Mouse (Mus musculus) heart, embryonic 14.5 days (tissue): ENCODE results near the gene Tmem138. TPM values are rescaled to one million over a fixed set of nuclear protein-coding genes. Genes with fewer than 3 reads are reported as not detected.

Experiments
- ATAC-seq: fragments of 200-750 bp; cut with Nextera tagmentation; 2 replicates; pipeline ENCODE4 v1.8.0; 2017; ENCODE audit warnings: low read depth, moderate TSS enrichment; ENCODE audit not compliant: insufficient number of reproducible peaks, insufficient read depth, low FRiP score
- H3K27ac ChIP-seq, 2 experiments: fragments of 200-500 bp in 1 of 2; fragments of 300-500 bp in 1 of 2; sonication (generic) in 1 of 2; replicated peaks in 1 of 2; 2 replicates each; pipeline ENCODE4 v1.5.1; 2012 to 2014; ENCODE audit warnings: low read depth in 2 of 2, low read length in 2 of 2, control low read depth in 1 of 2, mild to moderate bottlenecking in 1 of 2, mixed read lengths in 1 of 2; ENCODE audit not compliant: control insufficient read depth in 1 of 2, insufficient read depth in 1 of 2
- H3K27me3 ChIP-seq: fragments of 300-500 bp; sonication (generic); 2 replicates; pipeline ENCODE4 v1.6.1; 2014; ENCODE audit warnings: mild to moderate bottlenecking, low read length, control low read depth; ENCODE audit not compliant: control insufficient read depth, insufficient read depth
- H3K36me3 ChIP-seq: fragments of 300-500 bp; sonication (generic); 2 replicates; pipeline ENCODE4 v1.6.1; 2014; ENCODE audit warnings: mild to moderate bottlenecking, control low read depth, low read length, mixed read lengths; ENCODE audit not compliant: control insufficient read depth, insufficient read depth
- H3K4me1 ChIP-seq, 2 experiments: fragments of 200-500 bp in 1 of 2; fragments of 300-500 bp in 1 of 2; sonication (generic) in 1 of 2; 2 replicates each; pipeline ENCODE4 v1.6.1; 2012 to 2014; ENCODE audit warnings: low read length in 2 of 2, control low read depth in 1 of 2, mixed read lengths in 1 of 2; ENCODE audit not compliant: control insufficient read depth in 2 of 2, insufficient read depth in 2 of 2
- H3K4me2 ChIP-seq: fragments of 300-500 bp; sonication (generic); 2 replicates; pipeline ENCODE4 v1.6.1; 2014; ENCODE audit warnings: mild to moderate bottlenecking, low read length
- H3K4me3 ChIP-seq, 2 experiments: fragments of 200-500 bp in 1 of 2; fragments of 300-500 bp in 1 of 2; sonication (generic) in 1 of 2; 2 replicates each; pipeline ENCODE4 v1.5.1; 2012 to 2014; ENCODE audit warnings: low read length in 2 of 2, mild to moderate bottlenecking in 2 of 2, control low read depth in 1 of 2, low read depth in 1 of 2, moderate library complexity in 1 of 2; ENCODE audit not compliant: control insufficient read depth in 1 of 2, insufficient read depth in 1 of 2
- H3K9ac ChIP-seq: fragments of 300-500 bp; sonication (generic); 2 replicates; pipeline ENCODE4 v1.6.1; 2014; ENCODE audit warnings: mild to moderate bottlenecking, low read length
- H3K9me3 ChIP-seq: fragments of 300-500 bp; sonication (generic); 2 replicates; pipeline ENCODE4 v1.6.1; 2016; ENCODE audit warnings: low read length, control low read depth; ENCODE audit not compliant: control insufficient read depth
- WGBS: fragments of 180-500 bp; shearing (Covaris S2); extraction: QIAGEN DNeasy Blood & Tissue Kit; methylation state at CpG from one replicate; pipeline ENCODE4 v1.1.7; 2014; 5-methylcytosine and 5-hydroxymethylcytosine counted together
- polyA plus RNA-seq: library from polyadenylated mRNA; unstranded; fragments of >200 nt; fragmentation: Nextera tagmentation; extraction: Ambion mirVana; gene quantifications from 2 replicates; pipeline ENCODE4 v1.2.1, GENCODE M21; 2014

Tmem138 gene
- polyA plus RNA-seq, 1 experiment from 2014 or later = 27.6 TPM

GRCm38 (mm10) chr19:10587231-10587630 lies 10.1 kb upstream of the Tmem138 start:
- no peak overlapping the region for H3K9ac ChIP-seq
- WGBS = 92% methylated on average over 7 of the region's 8 CpGs
- H3K27ac ChIP-seq = no peak overlapping the region
- no peak overlapping the region for H3K4me2 ChIP-seq
- peaks cover 2 to 3% of the 10 kb centered on the region in 2 experiments; a peak in 1 of 4 replicates for H3K4me1 ChIP-seq
- no peaks in the 10 kb centered on the region for H3K9me3 ChIP-seq
- peaks cover 46% of the 10 kb centered on the region for H3K36me3 ChIP-seq
- no peak for ATAC-seq
- no peaks in the 10 kb centered on the region for H3K27me3 ChIP-seq
- no peak overlapping the region for H3K4me3 ChIP-seq

- H3K27me3 ChIP-seq = no peaks in the 10 kb centered on the region
- H3K4me1 ChIP-seq = peaks cover 2 to 3% of the 10 kb centered on the region in 2 experiments; a peak in 1 of 4 replicates
- H3K9me3 ChIP-seq = no peaks in the 10 kb centered on the region
- H3K9ac ChIP-seq = no peak overlapping the region
- H3K4me2 ChIP-seq = no peak overlapping the region
- peaks cover 45% of the 10 kb centered on the region for H3K36me3 ChIP-seq
- H3K27ac ChIP-seq = no peak overlapping the region
- no peak overlapping the region for H3K4me3 ChIP-seq
- ATAC-seq = no peak
- 86% methylated on average over 8 of the region's 8 CpGs for WGBS
These were observed 8.0 kb upstream of the Tmem138 start for GRCm38 (mm10) chr19:10585112-10585511.

- Histone ChIP-seq H3K4me1 (peaks cover 2 to 5% of the 10 kb centered on the region in 2 experiments; a peak in 2 of 4 replicates), H3K4me2 (no peak overlapping the region), H3K9me3 (no peaks in the 10 kb centered on the region), H3K27me3 (no peaks in the 10 kb centered on the region), H3K4me3 (no peak overlapping the region), H3K9ac (no peak overlapping the region), H3K27ac (no peak overlapping the region), H3K36me3 (peaks cover 41% of the 10 kb centered on the region)
- ATAC-seq = no peak
- WGBS = 38% methylated on average over 7 of the region's 7 CpGs
These were observed 6.5 kb upstream of the Tmem138 start for GRCm38 (mm10) chr19:10583550-10584146.

- Histone ChIP-seq H3K4me1 (peaks cover 5 to 14% of the 10 kb centered on the region in 2 experiments), H3K4me2 (no peak overlapping the region), H3K27me3 (no peaks in the 10 kb centered on the region), H3K9ac (no peak overlapping the region), H3K27ac (no peak overlapping the region), H3K9me3 (no peaks in the 10 kb centered on the region), H3K4me3 (no peak overlapping the region), H3K36me3 (peaks cover 27% of the 10 kb centered on the region)
- ATAC-seq = no peak
- 85% methylated on average over 6 of the region's 6 CpGs for WGBS
These were observed 4.8 kb upstream of the Tmem138 start for GRCm38 (mm10) chr19:10581984-10582383.

- peaks cover 5 to 21% of the 10 kb centered on the region in 2 experiments for H3K4me1 ChIP-seq
- peaks cover 22% of the 10 kb centered on the region for H3K36me3 ChIP-seq
- no peak overlapping the region for H3K27ac ChIP-seq
- no peaks in the 10 kb centered on the region for H3K9me3 ChIP-seq
- 82% methylated on average over 3 of the region's 3 CpGs for WGBS
- H3K9ac ChIP-seq = no peak overlapping the region
- ATAC-seq = no peak
- no peaks in the 10 kb centered on the region for H3K27me3 ChIP-seq
- H3K4me3 ChIP-seq = no peak overlapping the region
- no peak overlapping the region for H3K4me2 ChIP-seq
These were observed 3.6 kb upstream of the Tmem138 start for GRCm38 (mm10) chr19:10580761-10581160.

GRCm38 (mm10) chr19:10580102-10580501 lies 2.9 kb upstream of the Tmem138 start:
- no peak overlapping the region for H3K9ac ChIP-seq
- no peaks in the 10 kb centered on the region for H3K9me3 ChIP-seq
- H3K4me2 ChIP-seq = no peak overlapping the region
- no peaks in the 10 kb centered on the region for H3K27me3 ChIP-seq
- peaks cover 22% of the 10 kb centered on the region for H3K36me3 ChIP-seq
- no peak overlapping the region for H3K4me3 ChIP-seq
- 78% methylated on average over 3 of the region's 3 CpGs for WGBS
- no peak overlapping the region for H3K27ac ChIP-seq
- H3K4me1 ChIP-seq = peaks cover 5 to 21% of the 10 kb centered on the region in 2 experiments
- no peak for ATAC-seq

GRCm38 (mm10) chr19:10569627-10570026 lies 7.5 kb downstream of the Tmem138 start:
- WGBS = 92% methylated on average over 6 of the region's 6 CpGs
- Histone ChIP-seq H3K4me3 (no peak overlapping the region), H3K4me2 (no peak overlapping the region), H3K27ac (no peak overlapping the region), H3K36me3 (peaks cover 56% of the 10 kb centered on the region), H3K9ac (no peak overlapping the region), H3K9me3 (no peaks in the 10 kb centered on the region), H3K27me3 (no peaks in the 10 kb centered on the region), H3K4me1 (no peaks in the 10 kb centered on the region)
- no peak for ATAC-seq

GRCm38 (mm10) chr19:10565217-10565616 lies 11.9 kb downstream of the Tmem138 start:
- ATAC-seq = no peak
- H3K4me3 ChIP-seq = no peak overlapping the region
- H3K9me3 ChIP-seq = no peaks in the 10 kb centered on the region
- WGBS = 59% methylated on average over 4 of the region's 4 CpGs
- peaks cover 13% of the 10 kb centered on the region for H3K36me3 ChIP-seq
- H3K27me3 ChIP-seq = no peaks in the 10 kb centered on the region
- H3K4me1 ChIP-seq = peaks cover 14% of the 10 kb centered on the region in 2 experiments; a peak in 3 of 4 replicates
- H3K27ac ChIP-seq = no peak overlapping the region
- no peak overlapping the region for H3K4me2 ChIP-seq
- H3K9ac ChIP-seq = no peak overlapping the region
